Mouse (Mus musculus): Measurements from ENCODE around the gene Tlx2. TPM values are rescaled to one million over a fixed set of nuclear protein-coding genes. Genes with fewer than 3 reads are reported as not detected.
A peak's percentile ranks its signal among the peaks of the same experiment; 100 is the strongest.

The Tlx2 gene
- polyA plus RNA-seq (2012; fragmentation: generic; extraction: Trizol), result 0.06 TPM

DNA sequence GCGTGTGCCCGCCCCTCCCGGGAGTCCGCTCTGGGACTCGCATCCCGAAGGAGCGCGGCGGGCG, at the start of gene Tlx2:
Gene Tlx2, minus strand, starts transcription at position 47 of the 64 bp plus-strand sequence.
- peaks cover 60% of the 10 kb centered on the region for H3K27me3 ChIP-seq (ENCODE audit: control insufficient read depth, insufficient read depth, insufficient read length)
- H3K36me3 ChIP-seq (ENCODE audit: control insufficient read depth, insufficient read depth), result no peaks in the 10 kb centered on the region
- H3K4me3 ChIP-seq, result no peak within 1 kb of the TSS
- no peak within 1 kb of the TSS for H3ac ChIP-seq (ENCODE audit: control insufficient read depth, insufficient read length)
- no peaks in the 10 kb centered on the region for H3K79me2 ChIP-seq (ENCODE audit: control insufficient read depth, insufficient read depth)
- no peak within 1 kb of the TSS for H3K4me2 ChIP-seq (ENCODE audit: low read depth)
- TF ChIP-seq TCF12 (IDR thresholded peaks at IDR 0.05; ENCODE audit: insufficient read depth, poor library complexity, severe bottlenecking), result no peak
- TF ChIP-seq REST (IDR thresholded peaks at IDR 0.05; ENCODE audit: insufficient read depth, insufficient read length), result no peak
- TF ChIP-seq MAX (IDR thresholded peaks at IDR 0.05; ENCODE audit: low read depth), result no peak
- TF ChIP-seq MYOD1 (IDR thresholded peaks at IDR 0.05; ENCODE audit: control insufficient read depth in 1 of 3, insufficient read length in 2 of 3, low read depth in 2 of 3), result no peak
- no peak for TF ChIP-seq E2F4 (IDR thresholded peaks at IDR 0.05; ENCODE audit: insufficient read depth)
- no peak for TF ChIP-seq MYOG (IDR thresholded peaks at IDR 0.05; ENCODE audit: control insufficient read depth in 1 of 3, insufficient read depth in 1 of 3, insufficient read length in 2 of 3, low read depth in 2 of 3)
- TF ChIP-seq POLR2A (IDR thresholded peaks at IDR 0.05; ENCODE audit: insufficient read length, low read depth), result no peak
- no peak for TF ChIP-seq USF1 (IDR thresholded peaks at IDR 0.05; ENCODE audit: low read depth)
- no peak for TF ChIP-seq POLR2AphosphoS2 (IDR thresholded peaks at IDR 0.05; ENCODE audit: insufficient read length, low read depth)
- no peak for TF ChIP-seq CEBPB (IDR thresholded peaks at IDR 0.05; ENCODE audit: insufficient read depth, poor library complexity, severe bottlenecking)
- no peak for TF ChIP-seq SRF (IDR thresholded peaks at IDR 0.05; ENCODE audit: control insufficient read depth, insufficient read length, low read depth)
- TF ChIP-seq TCF3 (IDR thresholded peaks at IDR 0.05; ENCODE audit: insufficient read length, low read depth), result no peak

GRCm38 (mm10) chr6:83119734-83120051, 49.6 kb upstream of the Tlx2 start:
- Histone ChIP-seq H3K4me3 (peak overlapping the region; percentile 59), H3ac (ENCODE audit: control insufficient read depth, insufficient read length) (no peak overlapping the region), H3K4me2 (ENCODE audit: low read depth) (peak overlapping the region; percentile 100), H3K36me3 (ENCODE audit: control insufficient read depth, insufficient read depth) (no peaks in the 10 kb centered on the region), H3K27me3 (ENCODE audit: control insufficient read depth, insufficient read depth, insufficient read length) (no peaks in the 10 kb centered on the region), H3K79me2 (ENCODE audit: control insufficient read depth, insufficient read depth) (peaks cover 30% of the 10 kb centered on the region)
- TF ChIP-seq MYOD1 (IDR thresholded peaks at IDR 0.05; ENCODE audit: control insufficient read depth in 1 of 3, insufficient read length in 2 of 3, low read depth in 2 of 3), result no peak
- TF ChIP-seq POLR2AphosphoS2 (IDR thresholded peaks at IDR 0.05; ENCODE audit: insufficient read length, low read depth), result peak; percentile 21
- TF ChIP-seq POLR2A (IDR thresholded peaks at IDR 0.05; ENCODE audit: insufficient read length, low read depth), result peak; percentile 9

GRCm38 (mm10) chr6:83118825-83119733, 49.0 kb upstream of the Tlx2 start:
- Histone ChIP-seq H3K27me3 (ENCODE audit: control insufficient read depth, insufficient read depth, insufficient read length) (no peaks in the 10 kb centered on the region), H3ac (ENCODE audit: control insufficient read depth, insufficient read length) (no peak overlapping the region), H3K79me2 (ENCODE audit: control insufficient read depth, insufficient read depth) (peaks cover 30% of the 10 kb centered on the region), H3K4me3 (no peak overlapping the region), H3K4me2 (ENCODE audit: low read depth) (peak overlapping the region; percentile 100), H3K36me3 (ENCODE audit: control insufficient read depth, insufficient read depth) (no peaks in the 10 kb centered on the region)
- TF ChIP-seq MYOG (IDR thresholded peaks at IDR 0.05; ENCODE audit: control insufficient read depth in 1 of 3, insufficient read depth in 1 of 3, insufficient read length in 2 of 3, low read depth in 2 of 3) (no peak), POLR2A (IDR thresholded peaks at IDR 0.05; ENCODE audit: insufficient read length, low read depth) (peak; percentile 1)

GRCm38 (mm10) chr6:83118369-83118768, 48.3 kb upstream of the Tlx2 start:
- no peaks in the 10 kb centered on the region for H3K36me3 ChIP-seq (ENCODE audit: control insufficient read depth, insufficient read depth)
- H3K4me3 ChIP-seq, result no peak overlapping the region
- H3K27me3 ChIP-seq (ENCODE audit: control insufficient read depth, insufficient read depth, insufficient read length), result no peaks in the 10 kb centered on the region
- H3K4me2 ChIP-seq (ENCODE audit: low read depth), result no peak overlapping the region
- TF ChIP-seq CEBPB (IDR thresholded peaks at IDR 0.05; ENCODE audit: insufficient read depth, poor library complexity, severe bottlenecking) (no peak), USF1 (IDR thresholded peaks at IDR 0.05; ENCODE audit: low read depth) (no peak), REST (IDR thresholded peaks at IDR 0.05; ENCODE audit: insufficient read depth, insufficient read length) (no peak), MYOG (IDR thresholded peaks at IDR 0.05; ENCODE audit: control insufficient read depth in 1 of 3, insufficient read depth in 1 of 3, insufficient read length in 2 of 3, low read depth in 2 of 3) (no peak), MYOD1 (IDR thresholded peaks at IDR 0.05; ENCODE audit: control insufficient read depth in 1 of 3, insufficient read length in 2 of 3, low read depth in 2 of 3) (no peak), POLR2AphosphoS2 (IDR thresholded peaks at IDR 0.05; ENCODE audit: insufficient read length, low read depth) (peak; percentile 54), MAX (IDR thresholded peaks at IDR 0.05; ENCODE audit: low read depth) (no peak), POLR2A (IDR thresholded peaks at IDR 0.05; ENCODE audit: insufficient read length, low read depth) (peak; percentile 19), SRF (IDR thresholded peaks at IDR 0.05; ENCODE audit: control insufficient read depth, insufficient read length, low read depth) (no peak), E2F4 (IDR thresholded peaks at IDR 0.05; ENCODE audit: insufficient read depth) (no peak), TCF12 (IDR thresholded peaks at IDR 0.05; ENCODE audit: insufficient read depth, poor library complexity, severe bottlenecking) (no peak), TCF3 (IDR thresholded peaks at IDR 0.05; ENCODE audit: insufficient read length, low read depth) (no peak)
- H3ac ChIP-seq (ENCODE audit: control insufficient read depth, insufficient read length), result no peak overlapping the region
- H3K79me2 ChIP-seq (ENCODE audit: control insufficient read depth, insufficient read depth), result peaks cover 27% of the 10 kb centered on the region

DNA sequence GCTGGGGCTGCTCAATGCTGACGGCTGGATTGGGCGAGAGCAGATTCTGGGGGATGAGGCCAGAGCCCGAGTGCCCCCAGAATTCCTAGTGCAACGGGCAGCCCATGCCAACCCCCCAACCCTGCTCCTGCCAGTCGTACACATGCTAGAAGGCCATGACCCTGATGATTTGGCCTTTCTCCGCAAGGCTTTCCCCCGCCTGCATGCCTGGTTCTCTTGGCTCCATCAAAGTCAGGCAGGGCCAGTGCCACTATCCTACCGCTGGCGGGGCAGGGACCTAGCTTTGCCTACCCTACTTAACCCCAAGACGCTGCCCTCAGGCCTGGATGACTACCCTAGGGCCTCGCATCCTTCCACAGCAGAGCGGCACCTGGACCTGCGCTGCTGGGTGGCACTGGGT, 47.5 kb upstream of the Tlx2 start:
- Histone ChIP-seq H3K4me2 (ENCODE audit: low read depth) (no peak overlapping the region), H3ac (ENCODE audit: control insufficient read depth, insufficient read length) (no peak overlapping the region), H3K36me3 (ENCODE audit: control insufficient read depth, insufficient read depth) (no peaks in the 10 kb centered on the region), H3K79me2 (ENCODE audit: control insufficient read depth, insufficient read depth) (peaks cover 24% of the 10 kb centered on the region), H3K27me3 (ENCODE audit: control insufficient read depth, insufficient read depth, insufficient read length) (no peaks in the 10 kb centered on the region), H3K4me3 (no peak overlapping the region)
- TF ChIP-seq POLR2AphosphoS2 (IDR thresholded peaks at IDR 0.05; ENCODE audit: insufficient read length, low read depth) (peak; percentile 62), REST (IDR thresholded peaks at IDR 0.05; ENCODE audit: insufficient read depth, insufficient read length) (no peak)
